Mouse (Mus musculus): Measurements from ENCODE around the gene Qars. TPM values are rescaled to one million over a fixed set of nuclear protein-coding genes. Genes with fewer than 3 reads are reported as not detected.
A peak's percentile ranks its signal among the peaks of the same experiment; 100 is the strongest.

Gene Qars
- polyA plus RNA-seq, 1 experiment from 2014 or later, result 70.1 TPM

- Histone ChIP-seq H3K4me2 (no peak overlapping the region), H3K4me3 (no peak overlapping the region), H3K27me3 (replicated peaks) (no peaks in the 10 kb centered on the region), H3K27ac (ENCODE audit: poor library complexity, severe bottlenecking) (no peak overlapping the region), H3K9ac (no peak overlapping the region), H3K4me1 (replicated peaks) (peaks cover 26% of the 10 kb centered on the region), H3K36me3 (peaks cover 80% of the 10 kb centered on the region), H3K9me3 (replicated peaks) (no peaks in the 10 kb centered on the region)
- 94% methylated on average over 20 of the region's 20 CpGs for WGBS
- no peak for ATAC-seq (ENCODE audit: insufficient number of reproducible peaks, low FRiP score)
Measured at GRCm38 (mm10) chr9:108489215-108489614, 18.3 kb upstream of the Qars start.

- H3K4me1 ChIP-seq (replicated peaks), result peaks cover 26% of the 10 kb centered on the region
- peak overlapping the region; percentile 93 for H3K4me2 ChIP-seq
- H3K36me3 ChIP-seq, result peaks cover 81% of the 10 kb centered on the region
- H3K4me3 ChIP-seq, result peak overlapping the region; percentile 97
- 0 out of 2 replicates have a peak, but pooled peaks have one; percentile 0 for ATAC-seq (ENCODE audit: insufficient number of reproducible peaks, low FRiP score)
- H3K27me3 ChIP-seq (replicated peaks), result no peaks in the 10 kb centered on the region
- peak overlapping the region; percentile 99 for H3K9ac ChIP-seq
- peak overlapping the region; percentile 98 for H3K27ac ChIP-seq (ENCODE audit: poor library complexity, severe bottlenecking)
- H3K9me3 ChIP-seq (replicated peaks), result no peaks in the 10 kb centered on the region
- 66% methylated on average over 26 of the region's 26 CpGs for WGBS
Measured at GRCm38 (mm10) chr9:108489702-108490558, 17.6 kb upstream of the Qars start.

DNA sequence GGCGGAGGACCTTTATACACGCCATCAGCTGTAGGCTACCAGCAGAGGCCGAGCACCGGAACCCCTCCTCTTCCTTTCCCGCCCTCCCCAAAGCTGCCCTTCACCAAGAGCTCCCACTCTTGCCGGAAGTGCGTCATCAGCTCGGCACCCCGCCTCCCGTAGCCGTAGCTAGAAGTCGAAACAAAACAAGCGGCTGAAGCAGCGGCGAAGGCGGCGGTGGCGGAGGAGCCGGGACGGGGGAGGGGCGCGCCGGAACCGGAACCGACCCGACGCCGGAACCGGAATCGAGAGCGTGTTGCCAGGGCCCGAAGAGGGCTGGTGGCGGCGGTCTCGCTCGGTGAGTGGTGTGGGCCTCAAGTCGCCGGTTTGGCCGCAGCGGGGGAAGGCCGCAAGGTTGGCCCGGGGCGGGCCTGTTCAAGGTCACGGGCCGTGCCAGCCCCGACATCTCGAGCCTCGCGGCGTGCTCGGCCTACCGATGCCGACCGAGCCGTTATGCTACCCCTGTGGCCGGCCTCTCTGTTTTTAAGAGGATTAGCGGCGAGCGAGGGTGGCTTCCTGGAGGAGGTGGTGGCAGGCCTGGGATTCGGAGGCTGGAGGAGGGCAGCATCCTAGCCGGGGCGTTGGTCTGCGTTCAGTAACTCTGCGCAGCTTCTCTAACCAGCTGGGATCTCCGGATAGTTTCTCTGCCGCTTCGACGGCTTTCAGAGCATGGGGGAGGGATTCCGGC lies 16.8 kb upstream of the Qars start, which contains the start of gene Usp19:
TSS of gene Usp19 (plus strand) at position 44 of the 727 bp plus-strand sequence.
- Histone ChIP-seq H3K27me3 (replicated peaks) (no peaks in the 10 kb centered on the region), H3K27ac (ENCODE audit: poor library complexity, severe bottlenecking) (peak within 1 kb of the TSS; percentile 98), H3K9me3 (replicated peaks) (no peaks in the 10 kb centered on the region), H3K36me3 (peaks cover 81% of the 10 kb centered on the region), H3K4me2 (peak within 1 kb of the TSS; percentile 93), H3K9ac (peak within 1 kb of the TSS; percentile 99), H3K4me3 (peak within 1 kb of the TSS; percentile 97), H3K4me1 (replicated peaks) (peaks cover 26% of the 10 kb centered on the region)
- ATAC-seq (ENCODE audit: insufficient number of reproducible peaks, low FRiP score), result peak; percentile 91
- whole genome bisulfite sequencing, result under 1% methylated on average over 69 of the region's 69 CpGs

DNA sequence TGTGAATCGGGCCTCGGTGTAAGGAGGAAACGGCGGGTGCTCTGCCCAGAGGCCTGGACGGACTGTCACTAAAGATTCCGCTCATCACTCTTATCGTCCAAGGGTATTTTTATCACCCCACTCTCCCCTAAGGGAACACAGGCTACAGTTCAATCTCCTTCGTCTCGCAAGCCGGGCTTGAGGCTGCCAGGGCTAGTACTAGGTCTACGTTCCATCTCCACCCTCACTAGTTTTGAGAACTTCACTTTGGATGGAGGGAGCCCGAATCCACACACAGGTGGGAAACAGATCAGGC lies 16.3 kb upstream of the Qars start:
- no peak for ATAC-seq (ENCODE audit: insufficient number of reproducible peaks, low FRiP score)
- Histone ChIP-seq H3K4me1 (replicated peaks) (peaks cover 26% of the 10 kb centered on the region), H3K4me2 (peak overlapping the region; percentile 93), H3K27ac (ENCODE audit: poor library complexity, severe bottlenecking) (peak overlapping the region; percentile 98), H3K4me3 (peak overlapping the region; percentile 97), H3K9ac (peak overlapping the region; percentile 99), H3K36me3 (peaks cover 81% of the 10 kb centered on the region), H3K27me3 (replicated peaks) (no peaks in the 10 kb centered on the region), H3K9me3 (replicated peaks) (no peaks in the 10 kb centered on the region)
- WGBS, result 4% methylated on average over 12 of the region's 12 CpGs

GRCm38 (mm10) chr9:108492043-108492750 lies 15.3 kb upstream of the Qars start:
- H3K4me2 ChIP-seq, result peak overlapping the region; percentile 93
- H3K4me3 ChIP-seq, result peak overlapping the region; percentile 97
- peak overlapping the region; percentile 3; the same call in 1 of the 2 replicates for H3K27ac ChIP-seq (ENCODE audit: poor library complexity, severe bottlenecking)
- H3K27me3 ChIP-seq (replicated peaks), result no peaks in the 10 kb centered on the region
- H3K36me3 ChIP-seq, result peaks cover 81% of the 10 kb centered on the region
- H3K4me1 ChIP-seq (replicated peaks), result peaks cover 26% of the 10 kb centered on the region
- WGBS, result 80% methylated on average over 16 of the region's 16 CpGs
- no peak for ATAC-seq (ENCODE audit: insufficient number of reproducible peaks, low FRiP score)
- H3K9me3 ChIP-seq (replicated peaks), result no peaks in the 10 kb centered on the region
- peak overlapping the region; percentile 99 for H3K9ac ChIP-seq

- Histone ChIP-seq H3K9me3 (replicated peaks) (no peaks in the 10 kb centered on the region), H3K36me3 (peaks cover 81% of the 10 kb centered on the region), H3K9ac (no peak overlapping the region), H3K4me2 (no peak overlapping the region), H3K27ac (ENCODE audit: poor library complexity, severe bottlenecking) (no peak overlapping the region), H3K4me3 (no peak overlapping the region), H3K4me1 (replicated peaks) (peaks cover 26% of the 10 kb centered on the region), H3K27me3 (replicated peaks) (no peaks in the 10 kb centered on the region)
- ATAC-seq (ENCODE audit: insufficient number of reproducible peaks, low FRiP score), result no peak
- WGBS, result 95% methylated on average over 8 of the region's 8 CpGs
Measured at GRCm38 (mm10) chr9:108493246-108493645, 14.3 kb upstream of the Qars start.

DNA sequence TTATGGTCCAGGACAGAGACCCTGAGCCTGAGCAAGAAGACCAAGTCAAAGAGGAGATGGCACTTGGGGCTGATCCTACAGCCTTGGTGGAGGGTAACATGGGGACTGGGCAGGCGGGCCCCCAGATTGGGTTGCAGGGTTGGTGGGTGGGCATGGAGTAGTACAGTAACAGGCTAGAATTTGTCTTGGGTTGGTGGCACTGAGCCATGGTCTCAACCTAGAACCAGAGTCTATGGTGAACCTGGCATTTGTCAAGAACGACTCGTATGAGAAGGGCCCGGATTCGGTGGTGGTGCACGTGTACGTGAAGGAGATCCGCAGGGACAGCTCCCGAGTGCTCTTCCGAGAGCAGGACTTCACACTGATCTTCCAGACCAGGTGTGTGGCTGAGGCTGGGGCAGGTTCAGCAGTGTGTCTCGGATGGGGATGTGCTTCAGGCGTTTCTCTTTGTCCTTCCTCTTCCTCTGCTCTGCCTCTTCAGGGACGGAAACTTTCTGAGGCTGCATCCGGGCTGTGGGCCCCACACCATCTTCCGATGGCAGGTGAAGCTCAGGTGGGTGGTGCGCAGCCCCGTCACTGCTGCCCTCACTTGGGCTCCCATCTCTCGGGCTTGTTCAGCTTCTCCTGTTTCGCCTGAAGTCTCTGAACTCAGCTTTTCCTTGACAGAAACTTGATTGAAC lies 13.2 kb upstream of the Qars start:
- H3K9ac ChIP-seq, result no peak overlapping the region
- 95% methylated on average over 19 of the region's 19 CpGs for WGBS
- no peaks in the 10 kb centered on the region for H3K27me3 ChIP-seq (replicated peaks)
- H3K36me3 ChIP-seq, result peaks cover 81% of the 10 kb centered on the region
- ATAC-seq (ENCODE audit: insufficient number of reproducible peaks, low FRiP score), result no peak
- H3K27ac ChIP-seq (ENCODE audit: poor library complexity, severe bottlenecking), result no peak overlapping the region
- H3K4me3 ChIP-seq, result no peak overlapping the region
- H3K4me2 ChIP-seq, result no peak overlapping the region
- H3K4me1 ChIP-seq (replicated peaks), result peaks cover 25% of the 10 kb centered on the region
- H3K9me3 ChIP-seq (replicated peaks), result no peaks in the 10 kb centered on the region

DNA sequence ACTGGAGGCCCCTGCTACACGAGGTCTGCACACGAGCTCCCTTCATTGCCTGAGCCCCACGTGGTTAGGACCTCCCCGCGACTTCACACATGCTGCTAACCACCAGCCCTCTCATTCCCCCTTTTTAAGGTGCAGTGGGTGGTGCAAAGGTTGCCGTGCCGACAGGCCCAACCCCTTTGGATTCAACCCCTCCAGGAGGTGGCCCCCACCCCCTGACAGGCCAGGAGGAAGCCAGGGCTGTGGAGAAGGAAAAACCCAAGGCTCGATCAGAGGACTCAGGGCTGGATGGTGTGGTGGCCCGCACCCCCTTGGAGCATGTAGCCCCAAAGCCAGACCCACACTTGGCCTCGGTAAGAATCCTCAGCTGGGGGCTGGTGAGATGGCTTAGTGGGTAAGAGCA lies 12.6 kb upstream of the Qars start:
- no peak overlapping the region for H3K4me2 ChIP-seq
- H3K27ac ChIP-seq (ENCODE audit: poor library complexity, severe bottlenecking), result no peak overlapping the region
- no peaks in the 10 kb centered on the region for H3K27me3 ChIP-seq (replicated peaks)
- H3K4me1 ChIP-seq (replicated peaks), result peaks cover 19% of the 10 kb centered on the region
- H3K4me3 ChIP-seq, result no peak overlapping the region
- no peak overlapping the region for H3K9ac ChIP-seq
- H3K9me3 ChIP-seq (replicated peaks), result no peaks in the 10 kb centered on the region
- no peak for ATAC-seq (ENCODE audit: insufficient number of reproducible peaks, low FRiP score)
- 81% methylated on average over 10 of the region's 10 CpGs for WGBS
- peaks cover 81% of the 10 kb centered on the region for H3K36me3 ChIP-seq

- Histone ChIP-seq H3K9me3 (replicated peaks) (no peaks in the 10 kb centered on the region), H3K4me3 (no peak overlapping the region), H3K9ac (no peak overlapping the region), H3K36me3 (peaks cover 94% of the 10 kb centered on the region), H3K27me3 (replicated peaks) (no peaks in the 10 kb centered on the region), H3K27ac (ENCODE audit: poor library complexity, severe bottlenecking) (no peak overlapping the region), H3K4me1 (replicated peaks) (no peaks in the 10 kb centered on the region), H3K4me2 (no peak overlapping the region)
- 93% methylated on average over 7 of the region's 7 CpGs for WGBS
- no peak for ATAC-seq (ENCODE audit: insufficient number of reproducible peaks, low FRiP score)
Measured at GRCm38 (mm10) chr9:108499231-108499630, 8.3 kb upstream of the Qars start.

GRCm38 (mm10) chr9:108499943-108500342 lies 7.6 kb upstream of the Qars start:
- Histone ChIP-seq H3K9ac (no peak overlapping the region), H3K4me1 (replicated peaks) (no peaks in the 10 kb centered on the region), H3K27me3 (replicated peaks) (no peaks in the 10 kb centered on the region), H3K4me3 (no peak overlapping the region), H3K9me3 (replicated peaks) (no peaks in the 10 kb centered on the region), H3K4me2 (no peak overlapping the region), H3K36me3 (peaks cover 87% of the 10 kb centered on the region), H3K27ac (ENCODE audit: poor library complexity, severe bottlenecking) (no peak overlapping the region)
- no peak for ATAC-seq (ENCODE audit: insufficient number of reproducible peaks, low FRiP score)
- 86% methylated on average over 15 of the region's 15 CpGs for WGBS
